Mouse (Mus musculus) CH12F3 (cell line): ENCODE data around the gene Gm17651.

Source experiments
- in situ Hi-C: fragments of 300-500 bp; cut with MboI; formaldehyde crosslinking; loops from 2 replicates; pipeline ENCODE4 v1.14.3; 2020; ENCODE audit warnings: low sequenced_read_pairs

Gm17651 gene

GRCm38 (mm10) chr3:97674644-97675110, at the start of gene Gm17651:
Gene Gm17651, minus strand, starts transcription at chr3:97674694.
- in situ Hi-C loops, result no loop called here

DNA sequence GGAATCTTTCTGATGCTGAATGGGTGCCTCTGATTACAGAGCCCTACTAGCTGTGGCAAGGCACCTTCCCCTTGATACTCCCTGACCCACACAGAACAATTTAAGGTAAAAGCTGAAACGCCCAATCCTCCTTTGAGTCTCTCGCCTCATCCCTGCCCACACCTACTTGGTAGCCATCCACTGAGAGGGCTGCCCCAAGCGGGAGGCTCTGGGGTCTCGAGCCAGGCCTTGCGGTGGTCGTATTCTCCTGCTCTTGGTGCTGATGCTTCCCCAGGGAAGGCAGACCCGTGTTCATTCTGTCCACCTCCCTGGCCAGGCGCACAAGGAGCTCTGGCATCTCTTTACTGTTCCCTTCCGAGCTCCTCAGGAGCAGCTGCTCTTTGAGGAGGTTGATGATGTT, 44.6 kb upstream of the Gm17651 start:
- in situ Hi-C loops, result no loop called here

DNA sequence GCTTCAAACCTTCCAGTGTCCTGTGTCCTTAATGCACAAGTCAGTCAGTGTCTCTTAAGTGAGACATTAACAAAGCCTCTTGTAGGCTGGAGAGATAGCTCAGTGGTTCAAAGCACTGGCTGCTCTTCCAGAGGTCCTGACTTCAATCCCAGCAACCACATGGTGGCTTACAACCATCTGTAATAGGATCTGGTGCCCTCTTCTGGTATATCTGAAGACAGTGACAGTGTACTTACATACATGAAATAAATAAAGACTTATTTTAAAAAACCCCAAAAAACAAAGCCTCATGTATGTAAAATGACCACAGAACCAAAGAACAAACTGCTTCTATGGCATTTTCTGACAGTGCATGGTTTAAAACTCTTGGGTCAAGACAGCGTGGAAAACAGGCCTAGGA, 41.4 kb upstream of the Gm17651 start:
- in situ Hi-C loops, result no loop called here

DNA sequence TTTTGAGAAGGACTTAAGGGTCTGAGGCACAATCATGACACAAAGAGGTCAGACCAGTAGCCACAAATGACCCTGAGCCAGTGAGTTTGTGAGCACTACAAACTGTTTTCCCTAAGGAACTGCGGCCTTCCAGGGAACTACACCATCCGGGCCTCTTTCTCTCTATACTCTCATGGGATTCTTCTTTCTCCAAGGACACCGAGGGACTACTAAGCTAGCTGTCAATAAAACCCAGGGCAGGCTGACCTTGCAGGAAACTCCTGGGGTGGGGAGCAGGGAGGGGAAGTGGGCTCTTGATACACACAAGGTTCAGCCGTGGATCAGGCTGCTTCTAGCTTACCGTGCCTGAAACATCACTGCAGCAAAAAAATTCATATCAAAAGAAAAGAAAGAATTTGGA, 36.4 kb upstream of the Gm17651 start:
- in situ Hi-C loops, result no loop called here

- in situ Hi-C loops, result no loop called here
These were observed 35.6 kb upstream of the Gm17651 start for GRCm38 (mm10) chr3:97710134-97710533.

GRCm38 (mm10) chr3:97706561-97706960, 32.1 kb upstream of the Gm17651 start:
- in situ Hi-C loops, result no loop called here

DNA sequence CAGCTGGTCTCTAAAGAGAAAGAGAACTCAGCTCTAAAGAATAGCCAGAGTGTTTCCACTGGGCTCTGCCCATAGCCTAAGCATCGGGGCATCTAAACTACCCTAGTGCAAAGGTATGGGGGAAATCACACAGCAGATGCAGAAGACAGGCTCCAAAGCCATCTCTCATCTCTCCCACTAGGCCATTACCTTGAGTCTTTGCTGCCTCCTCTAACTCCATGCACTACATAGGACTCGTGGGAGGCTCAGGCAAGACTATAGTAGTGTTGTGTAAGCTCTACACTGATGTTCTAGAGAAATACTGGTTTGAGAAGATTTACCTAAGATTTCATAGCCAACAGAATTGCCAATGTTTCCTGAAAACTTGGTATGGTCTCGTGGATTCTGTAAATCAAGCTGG, 31.0 kb upstream of the Gm17651 start:
- in situ Hi-C loops, result no loop called here

DNA sequence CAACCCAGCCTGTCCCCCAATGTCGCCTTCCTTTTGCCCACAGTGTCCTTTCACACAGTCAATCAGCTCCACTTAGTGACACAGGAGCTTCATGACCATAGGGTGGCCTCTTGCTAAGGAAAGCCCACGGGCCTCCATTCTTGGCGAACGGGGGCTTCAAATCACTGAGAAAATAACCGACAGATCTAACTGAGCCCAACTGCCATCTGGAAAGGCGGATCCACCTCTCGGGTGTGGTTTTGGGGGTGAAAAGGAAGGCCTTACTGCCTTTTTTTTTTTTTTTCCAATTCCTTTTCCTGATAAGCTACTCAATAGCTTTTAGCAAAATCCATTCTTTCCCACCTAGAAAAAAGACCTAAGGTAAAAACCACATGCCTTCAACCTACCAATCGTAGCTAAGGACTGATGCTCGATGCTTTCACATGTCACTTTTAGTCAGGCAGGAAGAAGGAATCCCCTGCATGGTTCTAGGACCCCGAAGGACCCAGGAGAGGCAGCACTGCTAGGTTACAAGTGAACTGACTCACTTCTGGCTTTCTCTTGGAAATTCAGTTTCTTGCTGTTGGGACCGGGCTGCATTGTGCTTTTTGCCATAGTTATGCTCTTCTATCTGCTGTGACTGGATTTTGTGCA, 28.1 kb upstream of the Gm17651 start:
- in situ Hi-C loops, result no loop called here

GRCm38 (mm10) chr3:97701198-97701597, 26.7 kb upstream of the Gm17651 start:
- in situ Hi-C loops, result no loop called here

DNA sequence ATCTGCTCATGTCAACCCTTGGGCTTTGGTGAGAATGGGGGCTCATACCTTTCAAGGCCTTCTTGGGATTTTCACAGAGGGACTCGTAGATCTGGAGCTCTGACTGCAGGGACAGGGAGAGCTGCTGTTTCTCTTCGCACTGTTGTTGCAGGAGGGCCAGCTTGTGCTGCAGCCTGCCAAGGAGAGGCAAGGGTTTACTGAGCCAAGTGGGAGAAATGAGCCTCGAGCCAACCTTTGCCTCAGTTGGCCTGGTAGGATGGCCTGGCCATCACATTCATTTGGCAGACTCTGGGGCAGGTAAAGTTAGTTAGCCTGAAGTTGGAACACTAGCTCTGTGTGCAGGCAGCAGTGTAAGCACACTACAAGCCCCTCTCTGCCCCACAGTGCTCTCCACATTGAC, 24.6 kb upstream of the Gm17651 start:
- in situ Hi-C loops, result no loop called here

DNA sequence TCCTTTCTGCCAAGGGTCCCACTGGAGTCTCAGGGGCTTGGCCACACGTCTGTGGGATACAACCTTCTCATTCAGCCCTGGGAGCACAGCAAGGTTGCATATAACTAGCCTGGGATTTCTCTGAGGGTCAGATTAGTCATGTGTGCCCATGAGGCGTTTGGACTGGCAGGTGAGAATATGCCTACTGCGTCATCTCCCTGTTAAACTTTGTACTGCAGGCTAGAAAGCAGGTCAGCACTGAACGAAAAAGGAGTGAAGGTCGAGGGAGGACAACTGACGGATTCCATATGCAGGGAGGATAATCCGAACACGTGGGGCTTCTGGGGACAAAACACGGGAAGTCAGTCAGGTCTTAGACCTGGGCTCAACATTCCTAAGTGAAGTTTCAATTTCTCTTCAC, 22.8 kb upstream of the Gm17651 start:
- in situ Hi-C loops, result no loop called here

DNA sequence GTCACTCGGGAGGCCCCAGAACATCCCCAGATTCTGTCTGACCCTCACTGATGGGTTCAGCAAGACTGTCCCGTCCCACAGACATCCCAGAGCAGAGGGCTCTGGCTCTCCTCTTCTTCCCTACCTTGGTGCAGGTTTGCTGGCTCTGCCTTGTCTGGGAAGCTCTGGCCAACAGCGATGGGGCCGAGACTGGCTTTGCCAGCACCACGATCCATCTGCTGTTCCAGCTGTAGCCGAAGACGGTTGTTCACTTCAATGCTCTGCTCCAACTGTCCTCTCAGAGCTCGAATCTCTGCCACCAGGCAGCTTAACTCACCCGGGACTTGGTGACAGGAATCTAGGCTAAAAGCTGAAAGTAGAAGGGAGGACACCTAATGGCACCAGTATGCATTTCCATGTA, 22.4 kb upstream of the Gm17651 start:
- in situ Hi-C loops, result no loop called here

DNA sequence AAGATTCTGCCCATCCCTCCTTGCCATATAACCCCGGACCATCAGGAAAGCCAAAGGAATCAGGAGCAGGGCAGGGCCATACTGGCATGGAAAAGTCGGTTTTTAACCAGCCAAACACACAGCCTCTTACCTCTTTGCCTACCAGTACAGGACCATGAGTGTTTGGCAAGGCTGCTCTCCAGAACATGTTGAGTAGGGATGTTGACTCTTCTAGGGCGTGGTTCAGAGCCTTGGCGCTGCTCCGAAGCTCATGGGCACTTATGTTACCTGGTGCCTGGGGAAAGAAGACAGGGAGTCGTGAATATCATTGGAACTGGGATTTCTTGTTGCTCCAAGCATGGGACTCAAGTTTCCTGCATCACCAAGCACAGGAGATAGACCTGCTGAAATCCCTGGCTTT, 19.3 kb upstream of the Gm17651 start:
- in situ Hi-C loops, result no loop called here

- in situ Hi-C loops, result no loop called here
These were observed 17.0 kb upstream of the Gm17651 start for GRCm38 (mm10) chr3:97691443-97692017.

- in situ Hi-C loops, result no loop called here
These were observed 16.1 kb upstream of the Gm17651 start for GRCm38 (mm10) chr3:97690590-97690989.

GRCm38 (mm10) chr3:97689289-97689688, 14.8 kb upstream of the Gm17651 start:
- in situ Hi-C loops, result no loop called here

GRCm38 (mm10) chr3:97686372-97687117, 12.1 kb upstream of the Gm17651 start:
- in situ Hi-C loops, result no loop called here

DNA sequence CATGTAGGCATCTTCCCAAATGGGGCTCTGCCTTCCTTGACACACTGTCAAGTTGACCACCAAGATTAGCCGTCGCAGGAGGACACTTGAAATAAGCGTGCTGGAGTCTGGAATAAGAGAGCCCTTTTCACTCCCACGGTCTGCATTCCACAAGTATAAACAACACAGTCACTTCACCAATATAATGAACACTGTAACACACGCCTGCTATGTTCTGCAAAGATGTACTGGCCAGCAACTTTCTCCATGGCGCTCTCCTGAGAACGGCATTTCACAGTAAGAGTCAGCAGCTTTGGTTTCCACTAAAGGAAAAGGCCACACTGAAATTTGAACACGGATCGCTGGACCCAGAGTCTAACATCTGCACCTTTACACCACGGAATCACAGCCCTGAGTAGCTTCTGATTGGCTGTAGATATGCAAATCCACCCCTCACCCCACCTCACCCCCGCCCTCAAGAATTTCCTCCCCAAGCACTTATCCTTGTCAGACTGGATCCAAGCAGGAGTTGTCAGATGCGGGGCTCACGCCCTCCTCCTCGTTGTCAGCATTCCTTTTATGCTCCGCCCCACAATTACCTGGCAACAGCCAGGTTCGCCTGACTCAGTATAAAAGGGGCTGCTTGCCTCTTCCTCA, 9.2 kb upstream of the Gm17651 start:
- in situ Hi-C loops, result no loop called here

DNA sequence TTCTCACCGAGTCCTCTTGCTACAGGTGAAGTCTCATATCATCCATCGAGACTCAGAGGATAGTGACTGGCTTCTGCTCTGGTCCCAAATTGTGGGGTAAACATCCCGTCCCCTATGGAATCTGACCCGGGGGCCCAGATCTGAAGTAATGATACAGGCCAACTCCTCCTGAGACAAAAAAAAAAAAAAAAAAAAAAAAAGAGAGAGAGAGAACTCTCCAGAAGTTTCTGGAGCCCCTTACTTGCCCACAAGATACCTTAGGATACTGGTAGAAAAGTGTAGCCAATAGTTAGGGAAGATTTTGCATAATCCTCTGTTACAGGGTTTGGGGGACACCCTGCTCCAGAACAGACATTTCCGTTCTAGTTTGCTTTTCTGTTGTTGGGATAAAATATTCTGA, 8.1 kb upstream of the Gm17651 start:
- in situ Hi-C loops, result no loop called here

DNA sequence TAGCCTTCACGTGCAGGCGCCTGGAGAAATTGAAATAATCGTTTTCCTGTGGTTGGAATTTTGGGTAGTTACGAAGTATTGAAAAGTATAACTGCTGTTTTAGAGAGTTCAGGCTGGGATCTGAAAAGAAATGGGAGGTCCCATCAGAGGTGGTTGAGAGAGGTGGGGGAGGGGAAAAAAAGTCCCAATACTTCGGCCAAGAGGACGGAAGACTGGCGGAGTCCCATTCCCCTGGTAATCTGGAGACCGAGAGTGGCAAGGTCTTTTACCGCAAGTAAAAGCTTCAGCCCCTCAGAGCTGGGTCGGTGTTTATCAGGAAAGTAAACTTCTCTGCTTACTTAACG, 7.6 kb upstream of the Gm17651 start:
- in situ Hi-C loops, result no loop called here

DNA sequence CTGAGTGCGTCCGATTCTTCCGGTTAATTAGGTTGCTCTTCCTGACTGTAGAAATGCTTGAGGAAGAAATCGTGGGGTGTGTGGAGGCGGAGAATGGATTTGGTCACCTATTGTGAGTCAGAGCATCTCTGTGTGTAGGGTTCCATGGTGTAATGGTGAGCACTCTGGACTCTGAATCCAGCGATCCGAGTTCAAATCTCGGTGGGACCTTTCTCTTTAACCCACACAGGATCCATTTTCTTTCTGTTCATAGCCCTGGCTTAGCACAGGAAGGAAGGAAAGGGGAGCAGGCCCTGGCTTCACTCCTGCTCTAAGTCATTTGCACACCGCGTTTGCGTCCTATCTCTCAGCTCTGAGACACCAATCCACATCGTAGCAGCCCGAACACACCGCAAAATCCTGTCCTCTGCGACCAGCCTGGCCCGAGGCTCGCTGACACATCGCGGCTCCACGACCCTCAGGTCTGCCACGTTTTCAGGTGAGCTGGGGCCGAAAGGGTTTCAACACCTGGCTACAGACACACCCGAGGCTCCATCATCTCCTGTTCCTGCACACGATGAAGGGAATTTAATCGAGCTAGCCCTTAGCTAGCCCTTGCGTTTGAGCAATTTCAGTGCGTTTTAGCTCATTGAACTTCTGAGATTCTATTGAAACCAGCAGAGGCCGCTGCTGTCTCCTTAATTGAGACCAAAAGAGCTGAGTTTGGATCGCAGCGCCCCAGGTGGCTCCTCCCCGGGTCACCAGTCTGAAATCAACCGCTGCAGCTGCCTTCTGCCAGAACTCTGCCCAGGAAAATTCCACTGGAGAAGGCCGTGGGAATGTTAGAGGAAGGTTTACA, 7.0 kb upstream of the Gm17651 start:
- in situ Hi-C loops, result no loop called here
